Mouse (Mus musculus): Measurements from ENCODE around the gene Mad2l2.
"Not testable (repeated sequence)": the region's sequence is repeated elsewhere in the genome, so short reads cannot be mapped to it uniquely, and the experiment has no call there.

DNA sequence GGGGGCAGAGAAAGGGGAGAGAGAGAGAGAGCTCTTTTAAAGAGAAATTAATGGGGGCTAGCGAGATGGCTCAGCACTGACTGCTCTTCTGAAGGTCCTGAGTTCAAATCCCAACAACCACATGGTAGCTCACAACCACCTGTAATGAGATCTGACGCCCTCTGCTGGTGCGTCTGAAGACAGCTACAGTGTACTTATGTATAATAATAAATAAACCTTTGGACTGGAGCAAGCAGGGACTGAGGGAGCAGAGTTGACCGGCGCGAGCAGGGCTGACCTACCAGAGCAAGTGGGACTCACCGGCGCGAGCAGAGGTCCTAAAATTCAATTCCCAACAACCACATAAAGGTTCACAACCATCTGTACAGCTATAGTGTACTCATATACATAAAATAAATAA lies 10.6 kb upstream of the Mad2l2 start:
- not testable (repeated sequence) for TF ChIP-seq FLI1 (IDR thresholded peaks at IDR 0.05; ENCODE audit: low read length); GATA1 (IDR thresholded peaks at IDR 0.05; ENCODE audit: borderline replicate concordance, low read length)
